Mouse (Mus musculus) T-helper 1 cell (primary cell): Measurements from ENCODE around the gene Bicral.

Source experiments
- in situ Hi-C: fragments of 300-600 bp; cut with MboI, MseI; formaldehyde crosslinking; loops from one replicate; pipeline ENCODE4 v1.15.1; 2025; ENCODE audit warnings: high pct_unique_total_duplicates

Bicral gene

GRCm38 (mm10) chr17:46857903-46858748 is at the start of gene Bicral:
TSS of gene Bicral (minus strand) at chr17:46858482.
- in situ Hi-C loops = no loop called here

- in situ Hi-C loops = no loop called here
Observed at GRCm38 (mm10) chr17:46903876-46904490, 45.7 kb upstream of the Bicral start.

GRCm38 (mm10) chr17:46900941-46901340 is 42.7 kb upstream of the Bicral start:
- in situ Hi-C loops = no loop called here

GRCm38 (mm10) chr17:46897221-46897950 is 39.1 kb upstream of the Bicral start:
- in situ Hi-C loops = loop anchor here (25.0 kb wide), 1 partner anchor 1515 kb away; the partner anchor contains the start of genes Nfya and Oard1

GRCm38 (mm10) chr17:46895426-46895825 is 37.1 kb upstream of the Bicral start:
- in situ Hi-C loops = loop anchor here (25.0 kb wide), 1 partner anchor 1517 kb away; the partner anchor contains the start of genes Nfya and Oard1

- in situ Hi-C loops = loop anchor here (25.0 kb wide), 1 partner anchor 1521 kb away; the partner anchor contains the start of genes Nfya and Oard1
Observed at GRCm38 (mm10) chr17:46890843-46891594, 32.7 kb upstream of the Bicral start.

- in situ Hi-C loops = loop anchor here (25.0 kb wide), 1 partner anchor 1522 kb away; the partner anchor contains the start of genes Nfya and Oard1
Observed at GRCm38 (mm10) chr17:46890116-46890815, 32.0 kb upstream of the Bicral start, which contains the start of gene Tbcc. TSS of gene Tbcc (plus strand) at chr17:46890684.

GRCm38 (mm10) chr17:46889450-46890084 is 31.3 kb upstream of the Bicral start:
- in situ Hi-C loops = loop anchor here (10.0 to 25.0 kb wide), 2 partner anchors 175 to 1523 kb away; partner anchors contain the start of genes Nfya, Oard1 and Pex6

- in situ Hi-C loops = loop anchor here (10.0 to 25.0 kb wide), 2 partner anchors 174 to 1524 kb away; partner anchors contain the start of genes Nfya, Oard1 and Pex6
Observed at GRCm38 (mm10) chr17:46888511-46889212, 30.4 kb upstream of the Bicral start.

GRCm38 (mm10) chr17:46885910-46886643 is 27.8 kb upstream of the Bicral start:
- in situ Hi-C loops = loop anchor here (10.0 to 25.0 kb wide), 2 partner anchors 171 to 1526 kb away; partner anchors contain the start of genes Nfya, Oard1 and Pex6

- in situ Hi-C loops = loop anchor here (10.0 to 25.0 kb wide), 2 partner anchors 171 to 1527 kb away; partner anchors contain the start of genes Nfya, Oard1 and Pex6
Observed at GRCm38 (mm10) chr17:46885218-46885909, 27.1 kb upstream of the Bicral start.

GRCm38 (mm10) chr17:46884766-46885165 is 26.5 kb upstream of the Bicral start:
- in situ Hi-C loops = loop anchor here (5.0 to 25.0 kb wide), 3 partner anchors 92 to 1528 kb away; partner anchors contain the start of genes Nfya, Oard1 and Pex6

- in situ Hi-C loops = loop anchor here (5.0 to 25.0 kb wide), 3 partner anchors 91 to 1529 kb away; partner anchors contain the start of genes Nfya, Oard1 and Pex6
Observed at GRCm38 (mm10) chr17:46883107-46883506, 24.8 kb upstream of the Bicral start.

GRCm38 (mm10) chr17:46881728-46882127 is 23.4 kb upstream of the Bicral start:
- in situ Hi-C loops = loop anchor here (5.0 to 25.0 kb wide), 3 partner anchors 89 to 1531 kb away; partner anchors contain the start of genes Nfya, Oard1 and Pex6

- in situ Hi-C loops = loop anchor here (5.0 to 25.0 kb wide), 3 partner anchors 88 to 1532 kb away; partner anchors contain the start of genes Nfya, Oard1 and Pex6
Observed at GRCm38 (mm10) chr17:46880322-46880721, 22.0 kb upstream of the Bicral start.

- in situ Hi-C loops = loop anchor here (5.0 to 25.0 kb wide), 3 partner anchors 88 to 1532 kb away; partner anchors contain the start of genes Nfya, Oard1 and Pex6
Observed at GRCm38 (mm10) chr17:46879841-46880311, 21.6 kb upstream of the Bicral start.

- in situ Hi-C loops = loop anchor here (25.0 kb wide), 1 partner anchor 1535 kb away; the partner anchor contains the start of genes Nfya and Oard1
Observed at GRCm38 (mm10) chr17:46877061-46877460, 18.8 kb upstream of the Bicral start.
